Mouse (Mus musculus) large intestine, adult 2 months (tissue): ENCODE results near the gene Fntb. TPM values are rescaled to one million over a fixed set of nuclear protein-coding genes. Genes with fewer than 3 reads are reported as not detected.
"Not testable (repeated sequence)": the region's sequence is repeated elsewhere in the genome, so short reads cannot be mapped to it uniquely, and the experiment has no call there.

ENCODE experiments used
- DNase-seq: peaks from one replicate; pipeline ENCODE4 v3.0.0-alpha.2; 2012; ENCODE audit warnings: low read depth, low spot score
- WGBS: fragments of 180-500 bp; shearing (Covaris S2); methylation state at CpG from one replicate; pipeline ENCODE4 v1.1.7; 2018; 5-methylcytosine and 5-hydroxymethylcytosine counted together
- polyA plus RNA-seq: library from polyadenylated mRNA; depleted of rRNA; stranded (reverse); fragments of >200 nt; gene quantifications from 2 replicates; pipeline ENCODE4 v1.2.3, GENCODE M21; 2012

Gene Fntb
- polyA plus RNA-seq, 1 experiment: 31.8 TPM

DNA sequence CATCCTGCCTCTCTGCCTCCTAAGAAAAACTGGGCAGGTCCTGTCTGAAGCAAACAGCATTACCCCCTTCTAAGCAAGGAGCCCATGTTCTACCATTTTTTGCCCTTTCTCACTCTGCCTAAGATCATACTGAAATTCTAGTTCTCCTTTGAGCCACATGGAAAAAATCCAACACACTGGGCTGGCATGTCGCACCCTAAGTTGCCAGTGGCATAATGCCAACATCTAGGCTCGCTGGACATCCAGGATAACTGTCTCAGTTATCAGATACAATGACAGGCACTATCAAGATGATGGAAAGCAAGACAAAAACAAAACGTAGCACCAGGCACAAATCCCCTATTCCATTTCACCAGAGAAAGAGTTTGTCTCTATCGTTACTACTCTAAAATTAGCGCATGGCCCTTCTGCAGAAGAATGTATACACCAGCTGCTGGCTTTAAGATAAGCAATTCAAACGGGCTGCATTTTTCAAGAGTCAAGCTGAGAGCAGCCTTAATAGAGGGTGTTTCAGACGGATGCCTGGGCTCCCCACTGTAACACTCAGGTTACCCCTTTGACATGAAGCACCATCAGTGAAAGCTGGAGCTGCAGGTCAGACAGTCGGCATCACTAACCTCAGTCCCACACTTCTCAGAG lies 25.2 kb downstream of the Fntb start:
- no peak for DNase-seq
- 22% methylated on average over 8 of the region's 8 CpGs for WGBS

DNA sequence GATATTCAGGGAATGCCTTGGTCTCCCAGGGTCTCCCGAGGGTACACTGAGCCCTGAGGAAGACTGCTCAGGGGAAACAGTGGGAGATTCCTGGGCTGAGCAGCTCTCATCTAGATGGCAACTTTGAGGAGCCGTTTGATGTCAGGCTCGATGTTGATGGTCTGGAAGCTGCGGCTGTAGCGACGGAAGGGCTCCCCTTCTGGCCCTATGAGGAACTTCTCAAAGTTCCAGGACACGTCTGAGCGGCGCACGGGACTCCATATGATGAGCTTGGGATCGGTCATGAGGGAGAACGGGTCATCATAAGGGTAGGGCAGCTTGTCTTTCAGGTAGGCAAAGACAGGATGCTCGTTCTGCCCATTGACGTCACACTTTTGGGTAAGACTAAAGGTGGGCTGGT lies 27.2 kb downstream of the Fntb start:
- DNase-seq: not testable (repeated sequence)
- 19% methylated on average over 14 of the region's 14 CpGs for WGBS

GRCm38 (mm10) chr12:76795350-76795749 lies 30.0 kb downstream of the Fntb start, which contains the start of gene Gpx2:
TSS of gene Gpx2 (minus strand) at chr12:76795554.
- WGBS: 31% methylated on average over 5 of the region's 5 CpGs
- DNase-seq: peak; percentile 78

DNA sequence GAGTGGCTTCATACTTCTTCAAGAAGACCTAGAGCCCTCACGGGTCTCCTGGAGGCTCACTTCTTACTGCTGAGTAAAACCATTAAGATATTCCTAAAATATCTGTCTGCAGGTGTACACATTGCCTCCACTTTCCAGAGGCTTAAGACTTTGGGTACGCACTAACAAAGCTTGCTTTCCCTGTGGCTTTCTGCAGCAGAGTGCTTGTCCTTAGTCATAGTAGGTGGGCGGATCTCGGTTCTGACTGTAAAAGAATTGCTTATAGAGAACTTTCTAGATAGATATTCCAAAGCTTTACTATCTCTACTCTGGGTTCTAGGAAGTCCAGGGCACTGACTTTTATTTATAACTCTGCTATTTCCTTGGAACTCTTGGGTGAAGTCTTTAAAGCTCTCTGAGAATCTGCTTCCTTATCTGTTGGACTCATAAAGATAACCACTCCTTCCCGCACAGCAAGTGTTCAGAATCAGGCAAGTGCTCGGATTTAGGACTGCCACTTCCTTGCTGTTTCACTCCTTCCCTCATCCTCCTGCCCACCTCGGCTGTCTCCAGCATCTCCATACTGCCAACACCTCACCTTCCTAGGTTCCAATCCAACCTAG lies 31.6 kb downstream of the Fntb start:
- WGBS: 33% methylated on average over 7 of the region's 7 CpGs
- DNase-seq: no peak

DNA sequence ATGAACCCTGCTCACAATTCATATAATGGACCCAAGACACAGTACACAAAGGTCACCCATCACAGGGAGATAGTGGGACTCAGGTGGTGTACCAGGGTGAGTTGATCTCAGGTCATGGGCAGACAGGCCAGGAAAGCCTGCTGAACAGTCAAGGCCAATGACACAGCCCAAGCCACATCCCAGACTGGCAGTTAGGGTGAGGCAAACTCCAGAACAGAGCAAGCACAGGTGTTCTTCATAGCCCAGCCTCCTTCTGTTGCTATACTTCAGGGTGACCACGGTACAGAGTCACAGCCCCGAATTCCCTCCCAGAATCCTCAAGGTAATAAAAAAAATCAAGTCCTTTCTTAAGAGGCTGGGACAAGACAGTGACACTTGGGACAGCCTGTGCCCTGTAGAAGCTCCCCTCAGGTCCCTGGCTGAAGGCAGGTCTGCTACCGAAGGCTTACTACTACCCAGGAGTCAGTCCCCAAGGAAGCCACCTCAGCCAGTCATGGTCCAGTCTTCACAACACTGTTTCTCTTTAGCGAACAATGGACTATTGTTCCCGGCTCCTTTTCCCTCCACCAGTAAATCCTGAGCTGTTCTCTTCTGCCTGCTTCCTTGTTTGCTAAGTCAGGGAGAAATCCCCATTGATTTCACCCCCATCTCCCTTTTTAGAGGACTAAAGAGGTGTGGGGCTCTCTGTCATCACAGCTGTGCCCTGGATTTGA lies 32.8 kb downstream of the Fntb start:
- WGBS: 29% methylated on average over 5 of the region's 5 CpGs
- DNase-seq: no peak

GRCm38 (mm10) chr12:76803028-76803427 lies 37.6 kb downstream of the Fntb start:
- DNase-seq: no peak
- 91% methylated on average over 10 of the region's 10 CpGs for WGBS

GRCm38 (mm10) chr12:76803700-76804252 lies 38.4 kb downstream of the Fntb start:
- 35% methylated on average over 7 of the region's 7 CpGs for WGBS
- DNase-seq: no peak

GRCm38 (mm10) chr12:76805056-76805811 lies 39.8 kb downstream of the Fntb start:
- 41% methylated on average over 10 of the region's 10 CpGs for WGBS

GRCm38 (mm10) chr12:76807796-76808195 lies 42.4 kb downstream of the Fntb start:
- 88% methylated on average over 10 of the region's 10 CpGs for WGBS
- DNase-seq: no peak

More at GRCm38 (mm10) chr12:76805056-76805811, 39.8 kb downstream of the Fntb start:
- no peak for DNase-seq

DNA sequence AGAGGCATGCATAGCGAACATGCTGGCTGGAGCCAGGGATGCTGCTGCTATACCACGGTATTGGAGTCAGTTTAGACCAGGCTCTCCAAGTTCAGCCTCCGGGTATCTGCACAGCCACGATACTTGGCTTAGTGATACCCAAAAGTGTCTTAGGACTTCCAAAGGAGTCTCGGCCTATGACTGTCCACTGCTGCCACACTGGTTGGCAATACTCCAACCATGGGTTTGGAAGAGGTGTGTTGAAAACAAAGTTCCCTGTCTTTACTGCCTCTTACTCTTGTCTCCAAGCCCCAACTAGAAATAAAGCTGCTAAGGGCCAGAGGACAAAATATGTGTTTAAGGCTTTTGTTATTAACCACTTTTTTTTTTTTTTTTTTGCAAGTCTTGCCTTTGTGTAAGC lies 45.1 kb downstream of the Fntb start:
- WGBS: 81% methylated on average over 5 of the region's 5 CpGs
- DNase-seq: no peak

DNA sequence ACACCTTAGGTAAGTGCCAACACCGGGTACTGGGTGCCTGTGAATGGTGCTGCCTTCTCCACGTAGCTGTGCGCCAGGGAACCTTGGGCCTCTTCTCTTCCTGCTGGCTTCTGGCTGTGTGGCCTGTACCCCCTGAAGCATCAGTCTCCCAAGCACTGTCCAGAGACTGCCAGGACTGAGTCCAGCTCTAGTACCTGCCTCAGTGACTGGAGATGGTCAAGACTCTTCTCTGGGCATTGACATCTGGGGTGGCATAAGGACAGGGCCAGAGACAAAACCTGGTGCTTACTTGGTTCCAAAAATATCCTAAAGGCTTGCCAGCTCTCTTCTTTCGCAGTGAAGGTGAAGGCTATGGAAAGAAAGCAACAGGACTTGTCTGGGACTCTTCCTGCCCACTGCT lies 45.6 kb downstream of the Fntb start:
- 82% methylated on average over 4 of the region's 4 CpGs for WGBS
- no peak for DNase-seq

DNA sequence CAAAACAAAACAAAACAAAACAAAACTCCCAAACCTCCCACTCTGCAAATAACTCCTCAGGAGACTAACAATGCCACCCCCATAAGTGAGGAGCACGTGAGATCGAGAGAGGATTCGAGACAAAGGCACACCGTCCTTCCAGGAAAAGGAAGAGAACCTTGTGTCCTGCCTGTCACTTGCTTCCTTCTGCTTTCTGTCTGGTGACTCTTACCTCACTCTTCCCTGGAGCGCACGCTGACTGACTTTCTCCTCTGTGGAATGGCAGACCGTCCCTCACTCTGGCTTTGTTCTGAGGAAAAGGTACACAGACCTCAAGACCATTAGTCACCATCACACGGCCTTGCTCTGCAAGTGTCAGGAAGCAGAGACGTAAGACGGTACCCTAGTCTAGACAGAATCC lies 48.2 kb downstream of the Fntb start:
- WGBS: 78% methylated on average over 10 of the region's 10 CpGs
- DNase-seq: no peak

DNA sequence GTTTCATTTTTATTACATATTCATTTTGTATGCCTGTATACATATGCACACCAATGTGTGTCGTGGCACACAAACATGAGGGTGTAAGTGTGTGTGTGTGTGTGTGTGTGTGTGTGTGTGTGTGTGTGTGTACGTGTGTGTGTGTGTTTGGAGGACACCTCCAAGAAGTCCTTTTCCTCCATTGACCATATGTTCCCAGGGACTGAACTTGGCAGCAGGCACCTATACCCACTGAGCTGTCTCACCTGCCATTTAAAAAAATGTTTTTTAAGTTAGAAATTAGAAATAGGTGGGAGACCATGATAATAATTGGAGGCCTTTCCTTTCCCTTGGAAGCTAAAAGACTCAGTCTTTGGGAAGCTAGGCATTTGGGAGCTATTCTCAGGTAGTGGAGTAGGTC lies 48.7 kb downstream of the Fntb start:
- 65% methylated on average over 2 of the region's 2 CpGs for WGBS
- DNase-seq: no peak

- no peak for DNase-seq
- WGBS: 53% methylated on average over 4 of the region's 4 CpGs
Observed at GRCm38 (mm10) chr12:76816720-76817119, 51.3 kb downstream of the Fntb start.

DNA sequence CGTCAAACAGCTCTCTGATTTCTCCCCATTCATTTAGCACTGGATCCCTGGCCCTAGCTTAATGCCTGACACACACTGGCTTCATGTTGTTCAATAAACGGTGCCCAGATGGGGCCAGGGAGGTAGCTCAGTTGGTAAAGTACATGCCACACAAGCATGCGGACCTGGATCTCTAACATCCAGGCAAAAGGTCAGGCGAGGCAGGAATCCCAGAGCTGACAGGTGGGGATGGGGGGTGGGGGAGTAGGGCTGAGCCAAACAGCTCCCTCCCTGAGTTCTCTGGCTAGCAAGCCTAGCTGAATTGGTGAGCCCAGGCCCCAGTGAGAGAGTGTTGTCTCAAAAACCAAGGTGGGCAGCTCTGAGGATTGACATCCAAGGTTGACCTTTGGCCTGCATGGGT lies 51.8 kb downstream of the Fntb start:
- no peak for DNase-seq
- WGBS: 43% methylated on average over 4 of the region's 4 CpGs

GRCm38 (mm10) chr12:76818120-76818519 lies 52.7 kb downstream of the Fntb start:
- no peak for DNase-seq
- WGBS: 32% methylated on average over 4 of the region's 4 CpGs

GRCm38 (mm10) chr12:76818908-76819307 lies 53.5 kb downstream of the Fntb start:
- no peak for DNase-seq
- WGBS: 51% methylated on average over 9 of the region's 9 CpGs

DNA sequence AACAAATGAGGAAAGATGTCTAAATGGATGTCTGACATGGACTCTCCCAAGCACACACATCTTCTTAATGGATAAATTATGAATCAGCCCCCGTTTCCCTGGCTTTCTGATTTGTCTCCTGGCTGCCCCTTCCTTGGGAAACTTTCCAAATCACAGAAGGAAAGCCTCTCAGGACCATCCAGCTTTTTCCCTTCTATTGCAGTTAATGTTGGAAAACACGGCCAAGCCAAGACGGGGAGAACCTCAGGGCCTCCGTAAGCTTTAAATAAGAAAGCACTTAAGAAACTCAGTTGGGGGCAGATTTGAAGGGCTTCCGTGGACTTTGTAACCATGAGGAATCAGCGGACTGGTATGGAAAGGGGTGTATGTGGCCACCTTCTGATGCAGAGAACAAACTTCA lies 54.4 kb downstream of the Fntb start:
- no peak for DNase-seq
- 55% methylated on average over 6 of the region's 6 CpGs for WGBS

GRCm38 (mm10) chr12:76820615-76821014 lies 55.2 kb downstream of the Fntb start:
- 32% methylated on average over 4 of the region's 4 CpGs for WGBS

More at GRCm38 (mm10) chr12:76820615-76821014, 55.2 kb downstream of the Fntb start:
- DNase-seq: no peak
